Mouse (Mus musculus): ENCODE results near the gene 1110012L19Rik. TPM values are rescaled to one million over a fixed set of nuclear protein-coding genes. Genes with fewer than 3 reads are reported as not detected.
"Not testable (repeated sequence)": the region's sequence is repeated elsewhere in the genome, so short reads cannot be mapped to it uniquely, and the experiment has no call there.

The 1110012L19Rik gene
- 10 to 100 TPM; 20.8 to 26.2 TPM for total RNA-seq (2021)

DNA sequence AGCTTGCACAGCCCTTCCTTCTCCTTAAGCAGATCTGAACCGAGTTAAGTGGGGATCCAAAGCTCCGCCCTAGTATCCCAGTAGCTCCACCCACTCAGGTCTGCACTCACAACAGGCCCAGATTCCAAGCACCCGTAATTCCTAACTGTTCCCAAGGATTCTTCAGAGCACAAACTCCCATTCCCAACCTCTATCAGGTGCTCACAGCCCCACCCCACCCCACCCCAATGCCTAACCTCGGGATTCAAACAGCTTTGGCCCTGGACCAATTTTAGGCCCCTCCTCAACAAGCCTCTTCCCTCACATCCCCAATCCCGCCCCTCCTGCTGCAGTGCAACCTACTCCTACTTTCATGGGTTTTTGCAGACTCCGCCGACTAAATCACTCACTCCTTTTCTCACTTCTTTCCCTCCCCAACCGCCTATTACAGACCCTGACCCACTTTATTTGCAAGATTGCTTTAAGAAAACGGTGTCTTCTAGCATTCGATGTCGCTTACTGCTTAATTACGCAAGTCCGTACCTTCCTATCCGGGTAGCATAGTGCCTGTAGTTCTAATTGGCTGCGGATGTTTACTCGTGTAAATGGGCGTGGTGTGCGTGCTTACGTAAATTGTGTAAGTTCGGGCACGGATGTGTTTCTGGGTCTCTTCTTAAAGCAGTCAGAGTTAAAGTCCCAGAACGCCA lies at the start of gene 1110012L19Rik:
1110012L19Rik (plus strand) TSS at position 602 of the 686 bp plus-strand sequence.
- intact Hi-C loops (cut with DNase I), result loop anchor here (10.0 kb wide), 1 partner anchor 89 kb away; the partner anchor contains the start of gene Tmem185a
- peak; percentile 58 for DNase-seq

DNA sequence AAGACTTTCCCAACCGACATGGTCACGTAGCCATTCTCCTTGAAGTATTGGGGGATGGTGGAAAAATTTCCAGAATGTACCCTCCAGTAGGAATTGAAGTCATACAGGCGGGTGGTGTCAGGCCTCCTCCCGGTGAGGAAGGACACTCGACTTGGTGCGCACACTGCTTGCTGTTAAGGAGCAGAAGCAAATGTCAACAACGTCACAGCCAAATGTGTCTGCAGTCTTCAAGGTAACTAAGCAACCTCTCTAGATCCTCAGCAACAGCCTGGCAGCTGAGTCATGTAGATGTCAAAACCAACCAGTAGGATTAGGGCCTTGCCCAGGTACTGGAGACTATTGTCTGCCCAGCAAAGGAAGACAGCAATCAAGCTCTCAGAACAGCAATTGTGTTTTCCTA lies 22.7 kb upstream of the 1110012L19Rik start:
- intact Hi-C loops (cut with DNase I), result no loop called here
- DNase-seq, result no peak

DNA sequence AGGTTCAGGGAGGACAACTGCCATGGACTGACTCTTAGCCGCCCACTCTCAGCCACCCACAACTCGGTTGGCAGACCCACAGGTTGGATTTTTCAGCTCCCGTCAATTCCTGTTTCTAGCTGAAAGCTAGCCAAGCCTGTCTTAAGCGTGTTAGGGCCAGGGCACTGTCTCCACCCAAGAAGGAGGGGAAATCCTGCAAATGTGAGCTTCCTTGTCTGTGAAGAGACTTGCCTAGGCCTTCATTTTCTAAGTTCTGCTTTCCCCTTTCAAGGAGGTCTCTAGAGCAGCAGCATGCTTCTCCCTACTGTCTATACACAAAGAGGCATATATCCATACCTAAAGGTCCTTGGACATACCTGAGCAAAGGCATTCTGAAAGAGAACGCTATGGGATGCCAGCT lies 22.2 kb upstream of the 1110012L19Rik start:
- DNase-seq, result no peak
- intact Hi-C loops (cut with DNase I), result no loop called here

DNA sequence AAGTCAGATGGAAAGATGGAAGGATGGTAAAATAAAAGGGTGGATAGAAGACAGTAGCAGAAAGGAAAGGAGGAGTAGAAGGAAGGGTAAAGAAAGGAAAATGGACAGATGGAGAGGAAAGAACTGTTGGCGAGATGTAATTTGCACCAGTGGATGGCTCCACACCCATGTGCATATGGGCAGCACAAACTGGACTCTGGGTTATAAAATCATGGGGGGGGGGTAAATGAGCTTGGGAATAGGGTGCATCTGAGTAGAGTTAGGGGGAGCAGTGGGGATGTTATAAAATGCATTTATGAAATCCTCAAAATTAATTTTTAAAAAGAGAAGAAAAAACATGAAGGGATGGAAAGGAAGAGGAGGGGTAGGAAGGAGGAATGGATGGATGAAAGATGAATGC lies 21.5 kb upstream of the 1110012L19Rik start:
- no peak for DNase-seq
- intact Hi-C loops (cut with DNase I), result no loop called here

DNA sequence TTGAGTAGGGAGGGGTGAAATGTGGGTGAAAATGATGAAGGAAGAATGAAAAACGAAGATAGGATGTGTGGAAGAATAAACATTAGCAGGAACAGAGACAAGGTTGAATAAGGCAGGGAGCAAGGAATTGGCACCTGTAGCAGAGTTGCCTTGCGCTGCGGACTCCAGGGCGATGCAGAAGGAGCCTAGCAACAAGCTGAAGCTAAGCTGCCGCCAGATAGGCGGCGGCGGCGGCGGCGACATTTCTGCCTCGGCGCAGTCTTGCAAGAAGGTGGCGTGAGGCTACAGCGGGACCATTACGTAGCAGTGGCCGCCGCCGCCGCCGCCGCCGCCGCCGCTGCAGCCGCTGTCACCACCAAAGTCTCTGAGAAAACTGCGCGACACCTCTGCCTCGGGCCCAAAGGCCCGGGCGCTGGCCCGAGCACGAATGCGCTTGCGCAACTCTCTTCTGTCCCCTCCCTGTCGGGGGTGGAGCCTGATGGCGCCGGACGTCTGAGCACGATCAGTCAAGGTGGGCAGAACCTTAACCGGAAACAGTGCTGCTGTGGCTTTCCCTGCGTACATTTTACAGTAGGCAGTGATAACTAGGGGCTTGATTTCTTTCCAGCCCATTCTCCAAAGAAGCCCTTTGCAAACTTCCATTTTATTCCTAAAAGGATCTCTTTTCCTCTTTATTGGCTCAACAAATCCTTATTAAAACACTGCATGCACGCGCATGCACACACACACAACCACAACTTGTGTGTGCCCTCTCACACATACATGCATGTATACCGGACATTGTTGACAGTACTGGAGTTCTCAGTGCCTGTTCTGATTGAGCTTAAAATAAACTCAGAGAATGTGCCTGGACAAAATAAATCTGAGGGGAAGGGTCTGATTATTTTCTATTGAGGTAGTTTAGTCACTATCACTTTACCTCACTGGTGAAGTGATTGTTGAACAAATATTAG lies 20.7 kb upstream of the 1110012L19Rik start, which contains the start of gene Ids:
Ids (minus strand) TSS at position 424 of the 953 bp plus-strand sequence.
- intact Hi-C loops (cut with DNase I), result no loop called here
- peak; percentile 90 for DNase-seq

DNA sequence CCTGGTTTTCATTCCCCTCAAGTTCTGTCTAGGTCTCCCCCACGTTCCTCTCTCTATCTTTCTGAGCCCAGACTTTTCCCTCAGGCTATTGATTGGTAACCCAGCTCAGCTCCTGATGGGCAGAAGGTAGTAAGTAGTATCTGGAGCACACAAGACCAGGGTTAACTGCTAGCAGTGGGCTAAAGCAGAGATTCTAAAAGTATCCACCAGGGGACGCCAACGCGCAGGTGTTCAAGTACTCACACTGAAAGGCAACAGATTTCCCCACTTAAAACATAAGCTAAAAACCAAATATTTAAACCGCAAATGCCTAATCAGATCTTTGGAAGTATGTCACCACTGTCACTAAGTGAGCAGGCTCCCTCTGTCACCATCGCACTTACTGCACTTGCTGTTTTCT lies 15.9 kb upstream of the 1110012L19Rik start:
- DNase-seq; intact Hi-C loops (cut with DNase I): not testable (repeated sequence)

DNA sequence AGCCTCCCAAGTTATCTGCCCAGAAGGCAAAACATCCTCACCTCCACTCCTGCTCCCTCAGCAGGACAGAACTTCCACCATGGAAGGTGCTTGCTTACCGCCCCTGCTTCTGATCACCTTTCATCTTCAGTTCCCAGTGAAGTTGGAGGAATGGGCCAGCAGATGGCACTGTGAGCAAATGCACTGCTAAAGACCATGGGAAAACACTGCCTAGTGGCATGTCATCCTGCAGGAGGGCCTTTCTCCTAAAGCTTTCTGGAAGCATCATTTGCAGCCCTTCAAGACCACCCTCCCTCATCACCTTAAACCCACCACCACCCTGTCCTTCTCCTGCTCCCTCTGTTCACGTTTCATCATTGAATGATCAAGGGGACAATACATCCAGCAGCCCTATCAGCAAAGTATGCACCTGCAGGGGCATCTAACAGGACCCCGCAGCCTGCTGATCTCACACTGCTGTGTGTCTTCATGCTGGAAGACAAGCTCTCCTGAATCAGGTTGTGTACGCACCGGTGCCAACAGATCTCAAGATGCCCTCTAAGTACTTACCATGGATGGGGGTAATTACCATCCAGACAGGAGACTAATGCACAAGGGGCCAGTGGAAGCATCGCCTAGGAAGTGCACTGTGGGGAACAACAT lies 11.1 kb upstream of the 1110012L19Rik start:
- intact Hi-C loops (cut with DNase I), result loop anchor here (5.0 kb wide), 1 partner anchor 193 kb away; no protein-coding TSS in a partner anchor
- not testable (repeated sequence) for DNase-seq

DNA sequence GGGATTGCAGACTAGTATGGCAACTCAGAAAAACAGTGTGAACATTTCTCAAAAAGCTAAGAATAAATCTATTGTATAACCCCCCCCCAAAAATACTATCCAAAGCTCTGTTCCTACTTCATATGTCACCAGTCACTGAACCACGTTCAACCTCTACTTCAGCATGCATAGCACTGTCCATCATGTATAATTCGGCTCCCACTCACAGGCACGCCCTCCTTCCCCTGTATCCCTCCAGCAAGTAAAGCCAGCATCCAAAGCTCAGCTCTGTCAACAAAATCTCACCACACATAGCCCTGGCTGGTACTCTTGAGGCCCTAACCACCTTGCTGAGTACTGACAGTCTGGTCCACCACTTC lies 781 bp upstream of the 1110012L19Rik start:
- no peak for DNase-seq
- intact Hi-C loops (cut with DNase I), result loop anchor here (10.0 kb wide), 1 partner anchor 90 kb away; the partner anchor contains the start of gene Tmem185a

DNA sequence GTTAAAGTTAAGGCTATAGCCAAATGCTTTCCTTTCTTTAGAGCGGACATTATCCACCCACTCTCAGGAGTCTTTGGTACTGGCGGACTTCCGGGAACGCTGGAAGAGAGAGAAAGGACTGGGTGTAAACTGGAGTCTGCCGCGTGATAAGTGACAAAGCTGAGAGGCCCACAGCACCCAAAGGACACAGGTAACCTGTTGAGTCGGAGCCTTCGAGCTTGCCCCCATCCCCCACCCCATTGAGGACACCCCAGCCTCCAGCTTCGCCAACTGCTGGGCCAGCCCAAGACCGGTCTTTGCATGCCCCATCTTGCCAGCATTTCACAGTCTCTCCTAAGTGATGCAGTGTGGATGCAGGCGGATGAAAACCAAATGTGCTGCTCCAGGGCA lies 280 bp downstream of the 1110012L19Rik start:
- DNase-seq, result peak; percentile 16
- intact Hi-C loops (cut with DNase I), result loop anchor here (10.0 kb wide), 1 partner anchor 89 kb away; the partner anchor contains the start of gene Tmem185a

DNA sequence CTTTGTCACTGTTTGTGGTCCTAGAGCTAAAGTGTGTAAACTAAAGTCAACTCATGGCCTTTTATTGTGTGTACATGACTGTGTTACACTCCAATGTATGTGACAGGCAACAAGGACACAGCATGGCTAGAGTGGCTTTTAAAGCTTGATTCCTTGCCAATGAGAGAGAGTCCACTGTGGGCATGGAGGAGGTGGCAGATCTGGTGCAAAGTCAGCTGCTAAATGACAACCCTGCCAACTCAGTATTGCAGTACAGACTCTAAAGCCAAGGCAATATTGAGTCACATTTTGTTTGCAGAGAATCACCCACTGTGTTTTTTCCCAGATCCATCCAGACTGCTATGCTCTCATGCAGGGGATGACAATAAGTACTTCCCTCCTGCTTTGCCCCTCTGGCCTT lies 7.0 kb downstream of the 1110012L19Rik start:
- intact Hi-C loops (cut with DNase I); DNase-seq: not testable (repeated sequence)

DNA sequence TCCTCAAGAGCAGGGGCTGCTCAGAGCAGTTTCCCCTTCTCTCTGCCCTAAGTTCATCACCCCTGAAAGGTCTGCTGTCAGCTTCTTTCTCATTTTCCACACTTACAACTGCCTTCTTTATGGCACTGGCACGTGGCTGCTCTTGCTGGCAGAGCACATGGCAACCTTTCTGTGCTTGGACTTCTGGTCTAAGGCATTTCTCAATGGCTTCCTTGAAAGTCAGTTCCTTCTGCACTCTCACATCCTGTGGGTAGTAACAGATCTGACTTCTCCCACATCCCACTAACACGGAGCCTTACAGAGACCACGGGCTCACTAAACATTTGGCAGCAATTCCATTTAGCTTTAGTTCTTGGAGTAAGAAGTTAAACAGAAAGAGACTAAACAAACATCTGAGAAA lies 39.8 kb downstream of the 1110012L19Rik start:
- intact Hi-C loops (cut with DNase I); DNase-seq: not testable (repeated sequence)

Other genes with a start within 250 kb of the 1110012L19Rik start
- gene Ids, start 20.8 kb upstream of the 1110012L19Rik start, total RNA-seq (2021), result 100 to 1,000 TPM; 295 to 300 TPM
- gene Tmem185a, start 91.3 kb downstream of the 1110012L19Rik start, total RNA-seq (2021), result 10 to 100 TPM; 29.1 to 32.7 TPM

Measured in left cerebral cortex, postnatal 4 days (tissue).